Mouse (Mus musculus) cortical plate, adult 2 months (tissue): Measurements from ENCODE around the gene Slc9a3r2.

Source experiments
- CTCF ChIP-seq: fragments of 200-500 bp; IDR thresholded peaks from 2 replicates; pipeline ENCODE4 v1.5.1; 2011; ENCODE audit warnings: mild to moderate bottlenecking, control low read depth, low read length; ENCODE audit not compliant: insufficient read depth; ENCODE audit errors: extremely low read depth
- POLR2A ChIP-seq: fragments of 200-500 bp; IDR thresholded peaks from 2 replicates; pipeline ENCODE4 v1.6.1; 2011; ENCODE audit warnings: mild to moderate bottlenecking, low read length, control low read depth; ENCODE audit not compliant: insufficient read depth; ENCODE audit errors: extremely low read depth

GRCm38 (mm10) chr17:24697985-24698384, 47.9 kb upstream of the Slc9a3r2 start:
- TF ChIP-seq CTCF (no peak), POLR2A (no peak)
